ENCODE assay signal across 11 mouse cellular contexts in the genomic region with DNA sequence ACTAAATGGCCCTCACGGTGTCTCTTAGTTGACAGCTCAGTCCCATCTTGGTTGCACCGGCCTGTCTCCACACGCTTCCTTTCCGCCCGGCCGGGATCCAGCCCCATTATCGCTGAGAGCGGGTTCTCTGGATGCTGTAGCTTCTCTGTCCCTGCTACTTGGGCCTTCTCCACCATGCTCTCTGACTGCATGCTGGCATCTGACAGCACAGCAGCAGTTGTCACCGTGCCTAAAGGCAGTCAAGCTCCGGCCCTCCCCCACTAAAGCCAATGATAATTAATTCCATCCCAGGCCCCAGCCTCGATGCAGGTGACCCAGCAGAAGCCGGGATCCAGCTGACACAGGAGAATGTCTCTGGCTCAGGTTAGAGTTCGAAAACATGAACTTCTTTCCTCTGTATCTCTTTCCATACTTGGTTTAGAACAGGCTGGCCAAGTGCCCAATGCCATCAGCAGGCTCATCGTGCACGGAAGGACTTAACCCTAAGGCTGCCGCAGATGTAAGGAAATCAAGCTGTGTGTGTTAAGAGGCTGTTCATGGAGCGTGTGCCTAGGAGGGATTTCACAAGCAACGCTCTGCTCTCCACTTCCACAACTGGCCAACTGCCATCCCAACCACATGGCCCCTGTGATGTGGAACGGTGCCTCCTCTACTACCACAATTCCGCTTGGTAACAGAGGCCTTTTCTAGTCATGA.
A peak's percentile ranks its signal among the peaks of the same experiment; 100 is the strongest.
DNase-seq lines count a peak whose midpoint lies in the region; ATAC-seq and TF ChIP-seq lines count a peak whose summit lies in the region.
"Had no signal": no experiment of that assay in that cellular context is flagged by ENCODE, and none has a peak within 500 bp of the region (broad histone marks: within the 10 kb centered on the region; RNA-seq: fewer than 3 reads in every experiment).

No protein-coding gene starts in this region.

- H3K27ac ChIP-seq in hindbrain, embryonic 14.5 days: 0 out of 2 replicates have a peak overlapping the region, but pooled peaks have one; percentile 33
- H3K27ac ChIP-seq in hindbrain, embryonic 11.5 days (ENCODE audit: low read depth, low read length): no peak overlapping the region
- H3K27ac ChIP-seq in layer of hippocampus, adult 2 months: no peak overlapping the region
- H3K27ac ChIP-seq in thymus, adult 2 months (ENCODE audit: control insufficient read depth, insufficient read depth, low read length): no peak overlapping the region
- no peak overlapping the region for H3K27ac ChIP-seq in liver, embryonic 11.5 days (ENCODE audit: low read depth, low read length)
- H3K27ac ChIP-seq: macrophage had no signal

- no peak overlapping the region for H3K4me2 ChIP-seq in hindbrain, embryonic 14.5 days (replicated peaks)
- no peak overlapping the region for H3K4me2 ChIP-seq in hindbrain, embryonic 11.5 days (replicated peaks; ENCODE audit: low read depth, low read length)
- H3K4me2 ChIP-seq in liver, embryonic 11.5 days: no peak overlapping the region

- no peak overlapping the region for H3K9ac ChIP-seq in hindbrain, embryonic 14.5 days
- no peak overlapping the region for H3K9ac ChIP-seq in hindbrain, embryonic 11.5 days (ENCODE audit: low read depth, low read length)
- H3K9ac ChIP-seq in liver, embryonic 11.5 days (ENCODE audit: low read depth, low read length): no peak overlapping the region

- WGBS in hindbrain, embryonic 14.5 days: 62% methylated on average over 20 of the region's 20 CpGs
- WGBS in hindbrain, embryonic 11.5 days: 71% methylated on average over 20 of the region's 20 CpGs
- 60% methylated on average over 20 of the region's 20 CpGs for WGBS in thymus, adult 2 months
- 73% methylated on average over 20 of the region's 20 CpGs for WGBS in liver, embryonic 11.5 days

- H3K4me3 ChIP-seq in hindbrain, embryonic 14.5 days (replicated peaks; ENCODE audit: low read length): no peak overlapping the region
- no peak overlapping the region for H3K4me3 ChIP-seq in hindbrain, embryonic 11.5 days (ENCODE audit: low read depth, low read length)
- H3K4me3 ChIP-seq in layer of hippocampus, adult 2 months: no peak overlapping the region
- no peak overlapping the region for H3K4me3 ChIP-seq in thymus, adult 2 months (ENCODE audit: control insufficient read depth, insufficient read depth, low read length)
- H3K4me3 ChIP-seq in liver, embryonic 11.5 days (ENCODE audit: low read depth, low read length): no peak overlapping the region

- TF ChIP-seq POLR2A in thymus, adult 2 months (IDR thresholded peaks at IDR 0.05; ENCODE audit: control insufficient read depth, extremely low read depth, insufficient read depth, low read length, poor library complexity): no peak

- DNase-seq in hindbrain, embryonic 14.5 days (ENCODE audit: low spot score): peak; percentile 55
- DNase-seq in hindbrain, embryonic 11.5 days (ENCODE audit: low spot score): no peak
- peak; percentile 19 for DNase-seq in Muller cell, postnatal 12 days (ENCODE audit: inconsistent ontology term)
- peak; percentile 53 to 55 for DNase-seq in cerebellum, adult 18-20 months
- peak; percentile 37 to 63 for DNase-seq in layer of hippocampus, adult 2 months (ENCODE audit: low spot score in 2 of 2)
- DNase-seq in kidney, postnatal 4 days: no peak
- DNase-seq in thymus, adult 2 months: no peak
- no peak for DNase-seq in liver, embryonic 11.5 days (ENCODE audit: low spot score)

- no peaks in the 10 kb centered on the region for H3K36me3 ChIP-seq in hindbrain, embryonic 14.5 days (replicated peaks; ENCODE audit: control insufficient read depth, insufficient read depth)
- H3K36me3 ChIP-seq in hindbrain, embryonic 11.5 days (ENCODE audit: control insufficient read depth, insufficient read depth, low read length): no peaks in the 10 kb centered on the region
- no peaks in the 10 kb centered on the region for H3K36me3 ChIP-seq in thymus, adult 2 months (ENCODE audit: control insufficient read depth, insufficient read depth, low read length)
- no peaks in the 10 kb centered on the region for H3K36me3 ChIP-seq in liver, embryonic 11.5 days (ENCODE audit: control insufficient read depth, insufficient read depth, low read length)
- H3K36me3 ChIP-seq: G1E had no signal

- H3K27me3 ChIP-seq in hindbrain, embryonic 14.5 days (ENCODE audit: control insufficient read depth, insufficient read depth, low read length): no peaks in the 10 kb centered on the region
- no peaks in the 10 kb centered on the region for H3K27me3 ChIP-seq in hindbrain, embryonic 11.5 days (ENCODE audit: control insufficient read depth, insufficient read depth, low read length)
- H3K27me3 ChIP-seq in thymus, adult 2 months (ENCODE audit: control insufficient read depth, insufficient read depth, low read length): no peaks in the 10 kb centered on the region
- no peaks in the 10 kb centered on the region for H3K27me3 ChIP-seq in liver, embryonic 11.5 days (replicated peaks; ENCODE audit: control insufficient read depth, insufficient read depth, low read length)

- H3K9me3 ChIP-seq in hindbrain, embryonic 14.5 days (ENCODE audit: control insufficient read depth, low read length): no peaks in the 10 kb centered on the region
- no peaks in the 10 kb centered on the region for H3K9me3 ChIP-seq in hindbrain, embryonic 11.5 days (ENCODE audit: control insufficient read depth, low read length)
- H3K9me3 ChIP-seq in liver, embryonic 11.5 days (ENCODE audit: control insufficient read depth, low read length): no peaks in the 10 kb centered on the region
- H3K9me3 ChIP-seq: G1E had no signal

- no peak for TF ChIP-seq CTCF in layer of hippocampus, adult 2 months (conservative IDR thresholded peaks at IDR 0.05)
- TF ChIP-seq CTCF in thymus, adult 2 months (IDR thresholded peaks at IDR 0.05; ENCODE audit: borderline replicate concordance, control insufficient read depth, extremely low read depth, insufficient read depth, low read length, poor library complexity): no peak

- ATAC-seq in hindbrain, embryonic 14.5 days (ENCODE audit: low FRiP score): peak; percentile 46; the same call in 1 of the 2 replicates
- no peak for ATAC-seq in hindbrain, embryonic 11.5 days (ENCODE audit: low FRiP score)
- ATAC-seq in liver, embryonic 11.5 days (replicated peaks; ENCODE audit: low FRiP score): no peak
- ATAC-seq: intestine, embryonic 16.5 days had no signal

- H3K4me1 ChIP-seq in hindbrain, embryonic 14.5 days (replicated peaks; ENCODE audit: control insufficient read depth, insufficient read depth, low read length): no peaks in the 10 kb centered on the region
- H3K4me1 ChIP-seq in hindbrain, embryonic 11.5 days (replicated peaks; ENCODE audit: control insufficient read depth, insufficient read depth, low read length): no peaks in the 10 kb centered on the region
- peaks cover 8% of the 10 kb centered on the region for H3K4me1 ChIP-seq in thymus, adult 2 months (replicated peaks; ENCODE audit: control insufficient read depth, insufficient read depth, low read length)
- no peaks in the 10 kb centered on the region for H3K4me1 ChIP-seq in liver, embryonic 11.5 days (replicated peaks; ENCODE audit: control insufficient read depth, insufficient read depth, low read length)

Comparison
In these comparisons a context has a peak if more than half of its experiments do, and no peak if none do; other contexts are left out.
1. DNase-seq: peak in hindbrain, embryonic 14.5 days (single experiment), Muller cell, postnatal 12 days (single experiment), cerebellum, adult 18-20 months (2 of 2) and layer of hippocampus, adult 2 months (2 of 2); none in hindbrain, embryonic 11.5 days (single experiment), kidney, postnatal 4 days (0 of 2), thymus, adult 2 months (single experiment) and liver, embryonic 11.5 days (single experiment).